Mouse (Mus musculus) liver, postnatal 0 days (tissue): ENCODE measurements around the gene Sfxn2. TPM values are rescaled to one million over a fixed set of nuclear protein-coding genes. Genes with fewer than 3 reads are reported as not detected.

Source experiments
- ATAC-seq: fragments of 200-750 bp; cut with Nextera tagmentation; 2 replicates; pipeline ENCODE4 v1.8.0; 2017; ENCODE audit warnings: mild to moderate bottlenecking, moderate library complexity
- DNase-seq: peaks from one replicate; pipeline ENCODE4 v3.0.0-alpha.2; 2016
- H3K27ac ChIP-seq: fragments of 300-500 bp; sonication (generic); 2 replicates; pipeline ENCODE4 v1.5.1; 2014; ENCODE audit warnings: antibody characterized with exemption, moderate library complexity, mild to moderate bottlenecking, low read depth
- H3K27me3 ChIP-seq: fragments of 300-500 bp; sonication (generic); 2 replicates; pipeline ENCODE4 v1.6.1; 2014; ENCODE audit warnings: low read length, control low read depth, mixed read lengths; ENCODE audit not compliant: insufficient read depth
- H3K36me3 ChIP-seq: fragments of 300-500 bp; sonication (generic); replicated peaks from 2 replicates; pipeline ENCODE4 v1.6.1; 2014; ENCODE audit warnings: mild to moderate bottlenecking, control low read depth, low read length, moderate library complexity, mixed read lengths; ENCODE audit not compliant: insufficient read depth
- H3K4me1 ChIP-seq: fragments of 300-500 bp; sonication (generic); 2 replicates; pipeline ENCODE4 v1.6.1; 2014; ENCODE audit warnings: antibody characterized with exemption, mild to moderate bottlenecking, control low read depth; ENCODE audit not compliant: insufficient read depth
- H3K4me2 ChIP-seq: fragments of 300-500 bp; sonication (generic); 2 replicates; pipeline ENCODE4 v1.6.1; 2014; ENCODE audit warnings: low read depth, mild to moderate bottlenecking, low read length, moderate library complexity, mixed read lengths
- H3K4me3 ChIP-seq: fragments of 300-500 bp; sonication (generic); 2 replicates; pipeline ENCODE4 v1.5.1; 2014; ENCODE audit warnings: low read depth, low read length
- H3K9ac ChIP-seq: fragments of 300-500 bp; sonication (generic); replicated peaks from 2 replicates; pipeline ENCODE4 v1.6.1; 2014; ENCODE audit warnings: mild to moderate bottlenecking, moderate library complexity
- H3K9me3 ChIP-seq: fragments of 300-500 bp; sonication (generic); 2 replicates; pipeline ENCODE4 v1.6.1; 2016; ENCODE audit warnings: mild to moderate bottlenecking, control low read depth, low read length, mixed read lengths
- CTCF ChIP-seq: sonication (generic); IDR thresholded peaks from 2 replicates; pipeline ENCODE4 v1.5.1; 2016; ENCODE audit warnings: antibody characterized with exemption, low read depth
- EP300 ChIP-seq: IDR thresholded peaks from 2 replicates; pipeline ENCODE4 v1.6.1; 2016; ENCODE audit warnings: antibody characterized with exemption, low read depth, mild to moderate bottlenecking
- WGBS: fragments of 180-500 bp; shearing (Covaris S2); extraction: QIAGEN DNeasy Blood & Tissue Kit; methylation state at CpG from one replicate; pipeline ENCODE4 v1.1.7; 2014; ENCODE audit not compliant: insufficient replicate concordance; 5-methylcytosine and 5-hydroxymethylcytosine counted together
- polyA plus RNA-seq: library from polyadenylated mRNA; unstranded; fragments of >200 nt; fragmentation: Nextera tagmentation; extraction: Ambion mirVana; gene quantifications from 2 replicates; pipeline ENCODE4 v1.2.1, GENCODE M21; 2015

Gene Sfxn2
- polyA plus RNA-seq, 1 experiment from 2014 or later = 63.4 TPM

DNA sequence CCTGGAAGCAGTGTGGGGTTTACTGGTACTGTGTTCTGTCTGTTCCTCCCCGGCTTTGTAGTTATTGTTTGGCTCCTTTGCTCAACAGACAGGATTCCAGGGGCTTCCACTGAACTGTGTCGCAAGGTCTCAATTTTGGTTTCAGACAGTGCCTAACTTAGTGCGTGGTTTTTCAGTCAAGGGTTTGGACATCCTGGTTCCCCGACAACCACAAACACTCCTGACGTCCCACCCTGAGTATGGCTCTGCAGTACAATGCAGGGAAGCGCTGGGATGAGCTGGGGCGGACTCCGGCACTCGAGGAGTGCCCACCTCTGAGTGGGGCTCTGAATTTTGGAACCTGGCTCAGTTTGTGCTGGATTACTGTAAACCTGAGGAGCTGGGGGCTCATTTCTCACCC, 56.6 kb downstream of the Sfxn2 start:
- no peak for TF ChIP-seq EP300
- no peak for TF ChIP-seq CTCF
- no peaks in the 10 kb centered on the region for H3K9me3 ChIP-seq
- no peak overlapping the region for H3K4me2 ChIP-seq
- peaks cover 29% of the 10 kb centered on the region for H3K4me1 ChIP-seq
- peak overlapping the region; percentile 39; the same call in 1 of the 2 replicates for H3K27ac ChIP-seq
- H3K4me3 ChIP-seq = no peak overlapping the region
- peaks cover 24% of the 10 kb centered on the region for H3K36me3 ChIP-seq
- 61% methylated on average over 9 of the region's 9 CpGs for WGBS
- ATAC-seq (no peak), DNase-seq (no peak)
- H3K9ac ChIP-seq = no peak overlapping the region
- H3K27me3 ChIP-seq = no peaks in the 10 kb centered on the region

DNA sequence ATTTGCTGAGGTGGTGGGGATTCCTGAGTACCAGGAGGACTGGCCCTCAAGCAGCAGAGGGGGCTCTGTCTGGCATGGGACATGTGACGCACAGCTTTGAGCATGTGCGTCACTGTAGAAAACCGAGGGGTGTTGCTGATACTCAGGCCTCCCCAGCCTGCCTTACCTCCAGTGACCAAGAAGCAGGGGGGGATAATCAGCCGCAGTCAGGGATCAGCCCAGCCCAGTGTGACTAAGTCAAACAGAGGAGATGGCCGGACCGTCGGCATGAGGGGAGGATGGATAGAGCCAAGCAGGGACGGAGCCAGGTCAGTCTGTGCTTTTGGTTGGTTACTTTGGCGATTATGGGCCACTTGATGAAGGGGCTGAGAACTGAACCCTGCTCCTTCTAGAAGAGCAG, 58.5 kb downstream of the Sfxn2 start:
- H3K36me3 ChIP-seq = peaks cover 23% of the 10 kb centered on the region
- H3K27ac ChIP-seq = no peak overlapping the region
- no peak overlapping the region for H3K9ac ChIP-seq
- H3K4me1 ChIP-seq = peaks cover 30% of the 10 kb centered on the region
- H3K4me3 ChIP-seq = no peak overlapping the region
- H3K9me3 ChIP-seq = no peaks in the 10 kb centered on the region
- TF ChIP-seq CTCF (no peak), EP300 (no peak)
- DNase-seq (no peak), ATAC-seq (no peak)
- H3K27me3 ChIP-seq = no peaks in the 10 kb centered on the region
- whole genome bisulfite sequencing = 80% methylated on average over 9 of the region's 9 CpGs
- no peak overlapping the region for H3K4me2 ChIP-seq

DNA sequence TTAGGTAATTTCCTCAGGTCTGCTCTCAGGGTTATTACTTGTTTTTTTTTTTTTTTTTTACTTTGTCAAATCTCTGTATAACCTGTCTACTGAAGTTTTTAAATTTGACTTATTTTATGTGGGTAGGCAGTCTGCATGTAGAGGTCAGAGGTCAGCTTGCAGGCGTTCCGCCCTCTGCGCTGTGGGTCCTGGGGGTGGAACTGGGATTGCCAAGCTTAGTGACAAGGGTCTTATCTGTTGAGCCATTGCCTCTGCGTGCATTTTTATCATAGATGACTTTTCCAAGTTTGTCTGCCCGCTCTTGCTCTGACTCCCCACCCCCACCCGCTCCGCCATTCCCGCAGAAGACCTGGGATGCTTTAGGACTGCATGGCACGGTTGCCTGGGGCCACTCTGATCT, 62.6 kb downstream of the Sfxn2 start:
- TF ChIP-seq EP300 (no peak), CTCF (no peak)
- Histone ChIP-seq H3K4me2 (no peak overlapping the region), H3K27me3 (no peaks in the 10 kb centered on the region), H3K27ac (no peak overlapping the region), H3K9me3 (no peaks in the 10 kb centered on the region), H3K36me3 (peaks cover 52% of the 10 kb centered on the region), H3K9ac (no peak overlapping the region), H3K4me1 (peaks cover 35% of the 10 kb centered on the region), H3K4me3 (no peak overlapping the region)
- DNase-seq (no peak), ATAC-seq (no peak)
- 37% methylated on average over 9 of the region's 9 CpGs for WGBS

DNA sequence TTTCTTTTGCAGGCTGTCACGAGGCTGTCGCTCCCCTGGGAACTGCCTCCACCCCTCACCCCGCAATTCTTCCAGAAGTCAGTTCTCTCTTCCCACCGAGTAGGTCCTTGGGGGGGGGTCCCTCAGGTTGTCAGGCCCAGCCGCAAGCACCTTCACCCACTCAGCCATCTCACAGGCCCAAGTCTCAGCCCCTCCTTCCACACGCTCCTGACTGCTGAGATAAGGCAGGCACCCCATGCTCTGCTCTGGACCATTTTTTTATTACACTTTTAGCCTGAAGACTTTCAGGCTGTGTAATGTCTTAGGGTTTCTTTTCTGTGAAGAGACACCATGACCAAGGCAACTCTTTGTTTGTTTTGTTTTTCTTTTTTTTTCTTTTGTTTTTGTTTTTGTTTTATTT, 64.4 kb downstream of the Sfxn2 start:
- no peak for ATAC-seq

DNA sequence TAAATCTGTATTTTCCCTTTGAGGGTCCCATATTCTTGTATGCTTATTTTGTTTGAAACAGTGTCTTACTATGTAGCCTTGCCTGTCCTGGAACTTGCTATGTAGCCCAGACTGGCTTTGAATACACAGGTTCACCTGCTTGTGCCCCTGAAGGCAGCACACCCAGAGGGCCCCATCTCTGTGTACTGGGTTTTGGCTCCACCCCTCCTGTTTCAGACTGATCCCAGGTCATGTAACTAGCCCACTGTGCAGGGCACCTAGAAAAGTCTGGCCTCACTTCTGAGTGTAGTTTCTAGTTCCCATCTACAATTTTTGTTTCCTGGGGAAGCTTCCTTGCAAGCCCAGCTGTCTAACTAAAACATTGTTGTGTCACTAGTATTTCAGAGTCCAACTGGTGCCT, 65.9 kb downstream of the Sfxn2 start:
- Histone ChIP-seq H3K9me3 (no peaks in the 10 kb centered on the region), H3K27me3 (no peaks in the 10 kb centered on the region), H3K4me1 (peaks cover 62% of the 10 kb centered on the region), H3K36me3 (peaks cover 48% of the 10 kb centered on the region), H3K4me2 (no peak overlapping the region), H3K27ac (peak overlapping the region; percentile 48), H3K4me3 (no peak overlapping the region), H3K9ac (no peak overlapping the region)
- TF ChIP-seq EP300 (no peak), CTCF (no peak)
- DNase-seq = no peak
- ATAC-seq = no peak

More for the DNA sequence above, 64.4 kb downstream of the Sfxn2 start:
- Histone ChIP-seq H3K4me3 (no peak overlapping the region), H3K4me1 (peaks cover 52% of the 10 kb centered on the region), H3K9ac (no peak overlapping the region), H3K27me3 (no peaks in the 10 kb centered on the region), H3K9me3 (no peaks in the 10 kb centered on the region), H3K27ac (no peak overlapping the region), H3K4me2 (no peak overlapping the region), H3K36me3 (peaks cover 49% of the 10 kb centered on the region)
- no peak for TF ChIP-seq EP300
- 72% methylated on average over 6 of the region's 6 CpGs for WGBS
- DNase-seq = no peak

DNA sequence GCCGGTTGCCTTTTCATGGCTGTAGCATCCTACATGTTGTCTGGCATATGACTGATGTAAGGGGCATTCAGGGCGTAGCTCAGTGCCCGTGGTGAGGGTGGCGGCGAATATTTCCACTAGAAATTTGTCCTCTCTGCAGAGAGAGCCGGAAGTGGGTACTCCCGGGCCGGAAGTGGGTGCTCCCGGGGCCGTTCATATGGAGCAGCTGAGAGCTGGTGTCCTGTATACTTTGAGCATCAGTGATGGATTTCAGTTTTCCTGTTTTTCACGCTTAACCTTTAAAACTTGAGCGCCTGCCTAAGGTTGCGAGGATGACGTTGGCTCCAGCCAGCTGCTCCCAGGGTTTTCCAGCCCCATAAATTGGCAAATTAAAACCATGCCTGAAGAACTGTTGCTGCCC, 66.3 kb downstream of the Sfxn2 start:
- Histone ChIP-seq H3K4me1 (peaks cover 64% of the 10 kb centered on the region), H3K27me3 (no peaks in the 10 kb centered on the region), H3K9me3 (no peaks in the 10 kb centered on the region), H3K4me2 (no peak overlapping the region), H3K4me3 (no peak overlapping the region), H3K9ac (no peak overlapping the region), H3K36me3 (peaks cover 49% of the 10 kb centered on the region), H3K27ac (peak overlapping the region; percentile 48; the same call in 1 of the 2 replicates)
- TF ChIP-seq EP300 (no peak), CTCF (no peak)
- no peak for DNase-seq
- no peak for ATAC-seq
- WGBS = 76% methylated on average over 14 of the region's 14 CpGs

DNA sequence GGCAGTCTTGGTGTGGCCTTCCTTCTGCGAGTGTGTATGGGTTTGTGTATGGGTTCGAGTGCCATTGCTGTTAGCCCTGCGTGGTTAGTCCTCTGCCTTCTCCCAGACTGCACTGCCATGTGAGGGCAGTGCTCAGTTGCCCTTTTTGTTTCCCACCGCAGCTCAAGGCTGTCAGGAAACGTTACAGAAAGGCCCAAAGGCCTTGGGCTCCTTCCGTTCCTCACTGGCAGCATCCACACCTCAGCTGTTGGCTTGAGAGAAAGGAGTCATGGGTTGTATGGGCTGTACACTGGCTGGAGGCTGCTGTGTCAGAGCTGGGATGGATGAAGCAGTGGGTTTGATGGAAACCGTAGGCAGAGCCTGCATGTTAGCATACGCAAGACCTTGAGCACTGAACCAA, 67.6 kb downstream of the Sfxn2 start:
- H3K4me1 ChIP-seq = peaks cover 75% of the 10 kb centered on the region
- TF ChIP-seq CTCF = no peak
- no peak for TF ChIP-seq EP300
- ATAC-seq (no peak), DNase-seq (no peak)
- H3K27me3 ChIP-seq = no peaks in the 10 kb centered on the region
- H3K9ac ChIP-seq = no peak overlapping the region
- no peaks in the 10 kb centered on the region for H3K9me3 ChIP-seq
- H3K27ac ChIP-seq = peak overlapping the region; percentile 34; the same call in 1 of the 2 replicates
- H3K4me2 ChIP-seq = no peak overlapping the region
- H3K4me3 ChIP-seq = no peak overlapping the region
- H3K36me3 ChIP-seq = peaks cover 46% of the 10 kb centered on the region
- 67% methylated on average over 8 of the region's 8 CpGs for WGBS
